In the genomic region with DNA sequence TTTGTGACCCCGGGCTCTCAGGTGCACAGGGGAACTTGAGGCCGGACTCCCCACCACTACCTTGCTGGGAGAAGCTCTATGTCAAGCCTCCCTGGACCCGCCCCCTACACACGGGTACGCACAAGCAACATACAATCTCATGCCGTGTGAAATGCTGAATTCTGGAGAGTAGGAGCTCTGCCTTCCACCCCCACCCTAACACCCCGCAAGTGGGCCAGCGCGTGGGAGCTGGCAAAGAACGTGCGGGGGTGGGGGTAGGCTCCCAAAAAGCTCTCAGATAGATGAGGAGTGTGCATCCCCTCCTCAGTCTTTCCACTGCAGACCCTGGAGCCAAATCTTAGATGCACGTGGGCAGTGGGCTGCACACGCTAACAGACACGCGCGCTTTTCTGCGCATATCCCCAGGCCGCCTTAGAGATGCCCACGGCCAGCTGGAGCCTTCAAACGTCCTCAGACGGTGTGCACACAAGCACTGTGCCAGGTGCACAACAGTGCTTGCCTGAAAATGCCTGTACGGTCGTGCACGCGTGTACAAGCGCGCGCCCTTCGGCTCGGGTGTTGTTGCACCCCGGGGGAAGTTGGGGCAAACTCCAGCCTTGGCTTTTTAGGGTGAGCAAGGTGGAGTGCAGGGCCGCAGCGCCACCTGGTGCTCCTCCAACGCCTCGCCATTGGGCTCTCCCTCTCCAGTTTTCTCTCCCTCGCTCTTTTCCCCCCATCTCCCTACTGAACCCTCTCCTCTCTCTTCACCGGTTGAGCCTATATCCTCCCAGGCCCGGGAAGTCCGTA, we compare ENCODE assay signal across 8 mouse cellular contexts. TPM values are rescaled to one million over a fixed set of nuclear protein-coding genes. Genes with fewer than 3 reads are reported as not detected.
DNase-seq lines count a peak whose midpoint lies in the region; ATAC-seq lines count a peak whose summit lies in the region.

No protein-coding gene starts in this region.

- no peaks in the 10 kb centered on the region for H3K9me3 ChIP-seq in embryonic facial prominence, embryonic 12.5 days
- H3K9me3 ChIP-seq in lung, embryonic 15.5 days = no peaks in the 10 kb centered on the region

- DNase-seq in urinary bladder, postnatal 14 days (ENCODE audit: low spot score) = peak; percentile 38
- no peak for DNase-seq in urinary bladder, adult 2 months (ENCODE audit: low spot score)
- peak; percentile 15 to 48 for DNase-seq in heart, postnatal 36 days
- peak; percentile 80 to 85 for DNase-seq in layer of hippocampus, postnatal 10 days (ENCODE audit: low spot score in 2 of 2)
- DNase-seq in right cerebral cortex, adult 18-20 months = peak; percentile 86
- DNase-seq in thymus, postnatal 36 days = no peak

- peak; percentile 35 for ATAC-seq in embryonic facial prominence, embryonic 12.5 days (ENCODE audit: insufficient number of reproducible peaks, insufficient read depth, low FRiP score, low TSS enrichment)
- ATAC-seq in lung, embryonic 15.5 days (ENCODE audit: borderline replicate concordance, extremely low read depth, low FRiP score, low TSS enrichment) = peak; percentile 21; the same call in 1 of the 2 replicates

- H3K9ac ChIP-seq in embryonic facial prominence, embryonic 12.5 days = peak overlapping the region; percentile 38; the same call in 1 of the 2 replicates
- no peak overlapping the region for H3K9ac ChIP-seq in lung, embryonic 15.5 days

- 2% methylated on average over 39 of the region's 39 CpGs for WGBS in embryonic facial prominence, embryonic 12.5 days
- 2% methylated on average over 38 of the region's 39 CpGs for WGBS in lung, embryonic 15.5 days

- intact Hi-C loops in heart, postnatal 36 days (cut with DNase I) = loop anchor here (1.0 kb wide), 2 partner anchors 984 to 1110 kb away; no protein-coding TSS in a partner anchor

- peaks cover 28% of the 10 kb centered on the region for H3K4me1 ChIP-seq in embryonic facial prominence, embryonic 12.5 days
- peaks cover 20% of the 10 kb centered on the region for H3K4me1 ChIP-seq in lung, embryonic 15.5 days

- peak overlapping the region; percentile 88 for H3K4me2 ChIP-seq in embryonic facial prominence, embryonic 12.5 days (replicated peaks)
- peak overlapping the region; percentile 60 for H3K4me2 ChIP-seq in lung, embryonic 15.5 days

- H3K27ac ChIP-seq in embryonic facial prominence, embryonic 12.5 days = no peak overlapping the region
- H3K27ac ChIP-seq in lung, embryonic 15.5 days = no peak overlapping the region

- H3K36me3 ChIP-seq in embryonic facial prominence, embryonic 12.5 days = no peaks in the 10 kb centered on the region
- no peaks in the 10 kb centered on the region for H3K36me3 ChIP-seq in lung, embryonic 15.5 days

- peak overlapping the region; percentile 41 for H3K4me3 ChIP-seq in embryonic facial prominence, embryonic 12.5 days
- H3K4me3 ChIP-seq in lung, embryonic 15.5 days = peak overlapping the region; percentile 32

- peaks cover 65% of the 10 kb centered on the region for H3K27me3 ChIP-seq in embryonic facial prominence, embryonic 12.5 days
- peaks cover 67% of the 10 kb centered on the region for H3K27me3 ChIP-seq in lung, embryonic 15.5 days

RNA-seq across cellular contexts. Expression of gene Grin2a, which starts 1.9 kb away (rescaled TPM):
- 0.06 and 0.09 TPM in 2 replicates for polyA plus RNA-seq in urinary bladder, adult 2 months (2012; rRNA removed)
- 1.3 and 1.7 TPM in 2 replicates for polyA plus RNA-seq in embryonic facial prominence, embryonic 12.5 days (2016; fragmentation: Nextera tagmentation; extraction: Ambion mirVana)
- under 1 TPM; 0.08 to 0.33 TPM for total RNA-seq in heart, postnatal 36 days (2021)
- total RNA-seq in layer of hippocampus, postnatal 10 days (2021) = 100 to 1,000 TPM; 167 to 190 TPM
- 0.38 and 0.41 TPM in 2 replicates for polyA plus RNA-seq in lung, embryonic 15.5 days (2015; fragmentation: Nextera tagmentation; extraction: Ambion mirVana)

Comparison
In these comparisons a context has a peak if more than half of its experiments do, and no peak if none do; other contexts are left out.
1. DNase-seq: peak in urinary bladder, postnatal 14 days (single experiment), heart, postnatal 36 days (2 of 2), layer of hippocampus, postnatal 10 days (2 of 2) and right cerebral cortex, adult 18-20 months (single experiment); none in urinary bladder, adult 2 months (single experiment) and thymus, postnatal 36 days (0 of 2).